Mouse (Mus musculus): ENCODE results near the gene Gabra4. TPM values are rescaled to one million over a fixed set of nuclear protein-coding genes. Genes with fewer than 3 reads are reported as not detected.

Gabra4 gene
- total and polyA plus RNA-seq, 2 experiments from 2014 or later = 14.1 to 26.9 TPM

GRCm38 (mm10) chr5:71656771-71657170 is 1.3 kb downstream of the Gabra4 start:
- WGBS = 9% methylated on average over 10 of the region's 10 CpGs
- Histone ChIP-seq H3K9ac (replicated peaks; ENCODE audit: low read length) (peak overlapping the region; percentile 58; the same call in 1 of the 2 replicates), H3K9me3 (ENCODE audit: low read length) (no peaks in the 10 kb centered on the region)

GRCm38 (mm10) chr5:71654056-71654455 is 4.1 kb downstream of the Gabra4 start:
- Histone ChIP-seq H3K4me1 (ENCODE audit: insufficient read depth, low read length) (peaks cover 3% of the 10 kb centered on the region; the same call in 1 of the 2 replicates), H3K27me3 (ENCODE audit: insufficient read depth, low read length) (peaks cover 8% of the 10 kb centered on the region; the same call in 1 of the 2 replicates), H3K36me3 (ENCODE audit: insufficient read depth, low read length) (no peaks in the 10 kb centered on the region), H3K27ac (no peak overlapping the region), H3K9ac (replicated peaks; ENCODE audit: low read length) (no peak overlapping the region), H3K4me3 (ENCODE audit: low read length) (no peak overlapping the region), H3K9me3 (ENCODE audit: low read length) (no peaks in the 10 kb centered on the region), H3K4me2 (ENCODE audit: low read depth, low read length) (no peak overlapping the region)
- TF ChIP-seq CTCF (IDR thresholded peaks at IDR 0.05; ENCODE audit: low read depth) = no peak
- 91% methylated on average over 5 of the region's 5 CpGs for WGBS
- no peak for DNase-seq (ENCODE audit: low spot score)
- no peak for ATAC-seq

More at GRCm38 (mm10) chr5:71656771-71657170, 1.3 kb downstream of the Gabra4 start:
- Histone ChIP-seq H3K36me3 (ENCODE audit: insufficient read depth, low read length) (no peaks in the 10 kb centered on the region), H3K4me3 (ENCODE audit: low read length) (peak overlapping the region; percentile 71), H3K27ac (no peak overlapping the region), H3K4me2 (ENCODE audit: low read depth, low read length) (peak overlapping the region; percentile 85), H3K27me3 (ENCODE audit: insufficient read depth, low read length) (peaks cover 8% of the 10 kb centered on the region; the same call in 1 of the 2 replicates), H3K4me1 (ENCODE audit: insufficient read depth, low read length) (peaks cover 3% of the 10 kb centered on the region; the same call in 1 of the 2 replicates)
- no peak for ATAC-seq
- DNase-seq (ENCODE audit: low spot score) = peak; percentile 8
- no peak for TF ChIP-seq CTCF (IDR thresholded peaks at IDR 0.05; ENCODE audit: low read depth)

- DNase-seq (ENCODE audit: low spot score) = no peak
- 64% methylated on average over 2 of the region's 2 CpGs for WGBS
- no peaks in the 10 kb centered on the region for H3K27me3 ChIP-seq (ENCODE audit: insufficient read depth, low read length)
Measured at GRCm38 (mm10) chr5:71648108-71648507, 10.0 kb downstream of the Gabra4 start.

GRCm38 (mm10) chr5:71639804-71640203 is 18.3 kb downstream of the Gabra4 start:
- ATAC-seq (no peak), DNase-seq (ENCODE audit: low spot score) (no peak)
- no peak for TF ChIP-seq CTCF (IDR thresholded peaks at IDR 0.05; ENCODE audit: low read depth)
- Histone ChIP-seq H3K4me1 (ENCODE audit: insufficient read depth, low read length) (no peaks in the 10 kb centered on the region), H3K9ac (replicated peaks; ENCODE audit: low read length) (no peak overlapping the region), H3K4me2 (ENCODE audit: low read depth, low read length) (no peak overlapping the region), H3K9me3 (ENCODE audit: low read length) (no peaks in the 10 kb centered on the region), H3K36me3 (ENCODE audit: insufficient read depth, low read length) (no peaks in the 10 kb centered on the region), H3K27me3 (ENCODE audit: insufficient read depth, low read length) (no peaks in the 10 kb centered on the region), H3K27ac (no peak overlapping the region), H3K4me3 (ENCODE audit: low read length) (no peak overlapping the region)
- WGBS = 84% methylated on average over 10 of the region's 10 CpGs

More at GRCm38 (mm10) chr5:71648108-71648507, 10.0 kb downstream of the Gabra4 start:
- no peak overlapping the region for H3K4me2 ChIP-seq (ENCODE audit: low read depth, low read length)
- TF ChIP-seq CTCF (IDR thresholded peaks at IDR 0.05; ENCODE audit: low read depth) = no peak
- no peak for ATAC-seq
- H3K27ac ChIP-seq = no peak overlapping the region
- H3K9me3 ChIP-seq (ENCODE audit: low read length) = no peaks in the 10 kb centered on the region
- no peaks in the 10 kb centered on the region for H3K4me1 ChIP-seq (ENCODE audit: insufficient read depth, low read length)
- H3K9ac ChIP-seq (replicated peaks; ENCODE audit: low read length) = no peak overlapping the region
- no peaks in the 10 kb centered on the region for H3K36me3 ChIP-seq (ENCODE audit: insufficient read depth, low read length)
- H3K4me3 ChIP-seq (ENCODE audit: low read length) = no peak overlapping the region

- Histone ChIP-seq H3K4me1 (ENCODE audit: insufficient read depth, low read length) (no peaks in the 10 kb centered on the region), H3K9ac (replicated peaks; ENCODE audit: low read length) (no peak overlapping the region), H3K4me3 (ENCODE audit: low read length) (no peak overlapping the region), H3K36me3 (ENCODE audit: insufficient read depth, low read length) (no peaks in the 10 kb centered on the region), H3K9me3 (ENCODE audit: low read length) (no peaks in the 10 kb centered on the region), H3K27ac (no peak overlapping the region), H3K4me2 (ENCODE audit: low read depth, low read length) (no peak overlapping the region), H3K27me3 (ENCODE audit: insufficient read depth, low read length) (no peaks in the 10 kb centered on the region)
- no peak for DNase-seq (ENCODE audit: low spot score)
- no peak for ATAC-seq
- 93% methylated on average over 3 of the region's 3 CpGs for WGBS
- TF ChIP-seq CTCF (IDR thresholded peaks at IDR 0.05; ENCODE audit: low read depth) = no peak
Measured at GRCm38 (mm10) chr5:71627820-71628219, 30.3 kb downstream of the Gabra4 start.

- Histone ChIP-seq H3K4me2 (ENCODE audit: low read depth, low read length) (no peak overlapping the region), H3K9ac (replicated peaks; ENCODE audit: low read length) (no peak overlapping the region), H3K36me3 (ENCODE audit: insufficient read depth, low read length) (no peaks in the 10 kb centered on the region), H3K27me3 (ENCODE audit: insufficient read depth, low read length) (no peaks in the 10 kb centered on the region), H3K9me3 (ENCODE audit: low read length) (no peaks in the 10 kb centered on the region), H3K27ac (no peak overlapping the region), H3K4me3 (ENCODE audit: low read length) (no peak overlapping the region), H3K4me1 (ENCODE audit: insufficient read depth, low read length) (no peaks in the 10 kb centered on the region)
- TF ChIP-seq CTCF (IDR thresholded peaks at IDR 0.05; ENCODE audit: low read depth) = no peak
- ATAC-seq = no peak
- 68% methylated on average over 4 of the region's 4 CpGs for WGBS
- no peak for DNase-seq (ENCODE audit: low spot score)
Measured at GRCm38 (mm10) chr5:71616734-71617133, 41.4 kb downstream of the Gabra4 start.

- ATAC-seq = no peak
- H3K36me3 ChIP-seq (ENCODE audit: insufficient read depth, low read length) = no peaks in the 10 kb centered on the region
- H3K9ac ChIP-seq (replicated peaks; ENCODE audit: low read length) = no peak overlapping the region
- no peak overlapping the region for H3K4me3 ChIP-seq (ENCODE audit: low read length)
- no peaks in the 10 kb centered on the region for H3K9me3 ChIP-seq (ENCODE audit: low read length)
- 88% methylated on average over 1 of the region's 1 CpGs for WGBS
- DNase-seq (ENCODE audit: low spot score) = no peak
- no peak for TF ChIP-seq CTCF (IDR thresholded peaks at IDR 0.05; ENCODE audit: low read depth)
- H3K4me1 ChIP-seq (ENCODE audit: insufficient read depth, low read length) = no peaks in the 10 kb centered on the region
- no peaks in the 10 kb centered on the region for H3K27me3 ChIP-seq (ENCODE audit: insufficient read depth, low read length)
- no peak overlapping the region for H3K4me2 ChIP-seq (ENCODE audit: low read depth, low read length)
- H3K27ac ChIP-seq = no peak overlapping the region
Measured at GRCm38 (mm10) chr5:71614311-71614710, 43.8 kb downstream of the Gabra4 start.

Data from hindbrain, postnatal 0 days (tissue).